Mouse (Mus musculus) ZHBTc4 (cell line): ENCODE data around the gene A030005K14Rik.

Experiments
- DNase-seq: peaks from one replicate; pipeline ENCODE4 v3.0.0-alpha.2; 2011; ENCODE audit warnings: low read depth, low spot score

The A030005K14Rik gene

GRCm38 (mm10) chr1:83036892-83037667, 22.1 kb downstream of the A030005K14Rik start:
- DNase-seq: no peak

GRCm38 (mm10) chr1:83034509-83034908, 24.7 kb downstream of the A030005K14Rik start:
- DNase-seq: no peak

- no peak for DNase-seq
Measured at GRCm38 (mm10) chr1:83032508-83032907, 26.7 kb downstream of the A030005K14Rik start.

- no peak for DNase-seq
Measured at GRCm38 (mm10) chr1:83031950-83032349, 27.2 kb downstream of the A030005K14Rik start.

GRCm38 (mm10) chr1:83016556-83016955, 42.6 kb downstream of the A030005K14Rik start:
- DNase-seq: no peak

- DNase-seq: no peak
Measured at GRCm38 (mm10) chr1:83015329-83015879, 43.8 kb downstream of the A030005K14Rik start.

- no peak for DNase-seq
Measured at GRCm38 (mm10) chr1:83014477-83014876, 44.7 kb downstream of the A030005K14Rik start.
